Mouse (Mus musculus) heart, postnatal 0 days (tissue): Measurements from ENCODE around the gene Hspb11. TPM values are rescaled to one million over a fixed set of nuclear protein-coding genes. Genes with fewer than 3 reads are reported as not detected.

Source experiments
- ATAC-seq: fragments of 200-750 bp; cut with Nextera tagmentation; 2 replicates; pipeline ENCODE4 v1.8.0; 2017; ENCODE audit warnings: low read depth, moderate number of reproducible peaks, moderate library complexity; ENCODE audit not compliant: insufficient read depth
- DNase-seq: peaks from one replicate; pipeline ENCODE4 v3.0.0-alpha.2; 2016; ENCODE audit warnings: low spot score
- H3K27ac ChIP-seq: fragments of 300-500 bp; sonication (generic); 2 replicates; pipeline ENCODE4 v1.5.1; 2014; ENCODE audit warnings: low read depth, mild to moderate bottlenecking
- H3K27me3 ChIP-seq: fragments of 300-500 bp; sonication (generic); 2 replicates; pipeline ENCODE4 v1.6.1; 2014; ENCODE audit warnings: low read length, mixed read lengths; ENCODE audit not compliant: control insufficient read depth, insufficient read depth
- H3K36me3 ChIP-seq: fragments of 300-500 bp; sonication (generic); replicated peaks from 2 replicates; pipeline ENCODE4 v1.6.1; 2014; ENCODE audit warnings: low read length, mixed read lengths; ENCODE audit not compliant: control insufficient read depth, insufficient read depth
- H3K4me1 ChIP-seq: fragments of 300-500 bp; sonication (generic); 2 replicates; pipeline ENCODE4 v1.6.1; 2014; ENCODE audit warnings: antibody characterized with exemption; ENCODE audit not compliant: control insufficient read depth, insufficient read depth
- H3K4me2 ChIP-seq: fragments of 300-500 bp; sonication (generic); 2 replicates; pipeline ENCODE4 v1.6.1; 2014; ENCODE audit warnings: low read depth, mild to moderate bottlenecking, low read length, moderate library complexity
- H3K4me3 ChIP-seq: fragments of 300-500 bp; sonication (generic); 2 replicates; pipeline ENCODE4 v1.5.1; 2014; ENCODE audit warnings: low read depth, low read length
- H3K9ac ChIP-seq: fragments of 300-500 bp; sonication (generic); replicated peaks from 2 replicates; pipeline ENCODE4 v1.6.1; 2014; ENCODE audit warnings: low read depth, low read length, mixed read lengths
- H3K9me3 ChIP-seq: fragments of 300-500 bp; sonication (generic); replicated peaks from 2 replicates; pipeline ENCODE4 v1.6.1; 2016; ENCODE audit warnings: low read length; ENCODE audit not compliant: control insufficient read depth
- CTCF ChIP-seq: IDR thresholded peaks from 2 replicates; pipeline ENCODE4 v1.5.1; 2016; ENCODE audit warnings: antibody characterized with exemption, control low read depth, low read depth
- EP300 ChIP-seq: IDR thresholded peaks from 2 replicates; pipeline ENCODE4 v1.6.1; 2016; ENCODE audit warnings: antibody characterized with exemption, low read depth
- WGBS: fragments of 180-500 bp; shearing (Covaris S2); extraction: QIAGEN DNeasy Blood & Tissue Kit; methylation state at CpG from one replicate; pipeline ENCODE4 v1.1.7; 2014; 5-methylcytosine and 5-hydroxymethylcytosine counted together
- polyA plus RNA-seq: library from polyadenylated mRNA; unstranded; fragments of >200 nt; fragmentation: Nextera tagmentation; extraction: Ambion mirVana; gene quantifications from 2 replicates; pipeline ENCODE4 v1.2.1, GENCODE M21; 2015
- total RNA-seq: library from RNA; depleted of rRNA; stranded (reverse); fragments of >200 nt; gene quantifications from 2 replicates; pipeline ENCODE4 v1.2.3, GENCODE M21; 2014; ENCODE audit warnings: low replicate concordance; rRNA removed

Hspb11 gene
- total and polyA plus RNA-seq, 2 experiments from 2014 or later: 35.0 to 37.5 TPM

DNA sequence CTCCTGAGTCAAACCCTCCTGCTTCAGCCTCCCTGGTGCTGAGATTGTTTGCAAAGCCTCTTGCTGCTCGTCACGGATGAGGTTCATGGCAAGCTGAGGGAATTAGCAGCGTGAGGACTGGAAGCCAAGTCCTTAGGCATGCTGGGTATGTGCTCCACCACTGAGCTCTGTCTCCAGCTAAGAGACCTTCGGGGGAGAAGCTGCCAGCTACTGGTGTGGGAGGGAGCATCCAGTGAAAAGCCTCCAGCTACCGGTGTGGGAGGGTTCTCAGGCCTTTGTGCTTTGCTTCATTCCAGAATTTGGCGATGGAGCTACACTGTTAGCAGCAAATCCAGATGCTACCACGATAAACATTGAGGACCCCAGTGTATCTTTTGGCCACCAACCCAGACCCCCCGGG lies 65.3 kb downstream of the Hspb11 start:
- H3K4me2 ChIP-seq: no peak overlapping the region
- H3K27ac ChIP-seq: no peak overlapping the region
- no peak for DNase-seq
- TF ChIP-seq CTCF (no peak), EP300 (no peak)
- peaks cover 6% of the 10 kb centered on the region; the same call in 1 of the 2 replicates for H3K4me1 ChIP-seq
- H3K27me3 ChIP-seq: no peaks in the 10 kb centered on the region
- peaks cover 41% of the 10 kb centered on the region for H3K36me3 ChIP-seq
- H3K4me3 ChIP-seq: no peak overlapping the region
- 69% methylated on average over 8 of the region's 8 CpGs for WGBS
- ATAC-seq: no peak
- no peak overlapping the region for H3K9ac ChIP-seq
- no peaks in the 10 kb centered on the region for H3K9me3 ChIP-seq

DNA sequence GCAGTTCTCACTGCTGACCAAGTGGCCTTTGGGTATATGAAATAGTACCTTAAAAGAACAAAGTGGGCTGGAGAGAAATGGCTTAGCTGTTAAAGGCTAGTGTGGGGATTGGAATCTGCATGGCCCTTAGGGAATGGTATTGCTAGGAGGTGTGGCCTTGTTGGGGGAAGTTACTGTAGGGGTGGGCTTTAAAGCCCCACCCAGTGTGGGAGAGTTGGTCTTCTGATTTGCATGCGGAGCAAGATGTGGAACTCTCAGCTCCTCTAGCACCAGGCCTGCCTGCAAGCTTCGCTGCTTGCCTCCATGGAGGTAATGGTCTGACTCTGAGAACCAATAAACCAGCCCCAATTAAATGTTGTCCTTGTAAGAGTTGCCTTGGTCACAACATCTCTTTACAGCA lies 67.6 kb downstream of the Hspb11 start:
- Histone ChIP-seq H3K27ac (no peak overlapping the region), H3K27me3 (no peaks in the 10 kb centered on the region), H3K4me3 (no peak overlapping the region), H3K9me3 (no peaks in the 10 kb centered on the region), H3K9ac (no peak overlapping the region), H3K4me1 (no peaks in the 10 kb centered on the region), H3K36me3 (peaks cover 41% of the 10 kb centered on the region), H3K4me2 (no peak overlapping the region)
- 87% methylated on average over 2 of the region's 2 CpGs for WGBS
- no peak for TF ChIP-seq EP300
- TF ChIP-seq CTCF: no peak
- ATAC-seq (no peak), DNase-seq (no peak)

DNA sequence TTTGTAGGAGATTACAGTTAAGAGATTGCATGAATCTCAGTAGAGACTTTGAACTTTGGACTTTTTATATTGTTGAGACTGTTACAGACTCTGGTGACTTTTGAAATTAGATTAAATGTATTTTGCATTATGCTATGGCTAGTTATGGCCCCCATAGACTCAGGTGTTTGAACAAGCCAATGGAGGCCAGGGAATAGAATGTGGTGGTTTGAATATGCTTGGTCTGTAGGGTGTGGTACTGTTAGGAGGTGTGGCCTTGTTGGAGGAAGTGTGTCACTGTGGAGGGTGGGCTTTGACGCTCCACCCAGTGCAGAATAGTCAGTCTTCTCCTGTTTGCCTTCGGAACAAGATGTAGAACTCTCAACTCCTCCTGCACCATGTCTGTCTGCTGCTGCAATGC lies 69.7 kb downstream of the Hspb11 start:
- peaks cover 40% of the 10 kb centered on the region for H3K36me3 ChIP-seq
- no peak overlapping the region for H3K27ac ChIP-seq
- H3K9me3 ChIP-seq: no peaks in the 10 kb centered on the region
- WGBS: 93% methylated on average over 2 of the region's 2 CpGs
- H3K4me2 ChIP-seq: no peak overlapping the region
- H3K9ac ChIP-seq: no peak overlapping the region
- TF ChIP-seq CTCF (no peak), EP300 (no peak)
- no peak overlapping the region for H3K4me3 ChIP-seq
- ATAC-seq (no peak), DNase-seq (no peak)
- H3K4me1 ChIP-seq: no peaks in the 10 kb centered on the region
- no peaks in the 10 kb centered on the region for H3K27me3 ChIP-seq

DNA sequence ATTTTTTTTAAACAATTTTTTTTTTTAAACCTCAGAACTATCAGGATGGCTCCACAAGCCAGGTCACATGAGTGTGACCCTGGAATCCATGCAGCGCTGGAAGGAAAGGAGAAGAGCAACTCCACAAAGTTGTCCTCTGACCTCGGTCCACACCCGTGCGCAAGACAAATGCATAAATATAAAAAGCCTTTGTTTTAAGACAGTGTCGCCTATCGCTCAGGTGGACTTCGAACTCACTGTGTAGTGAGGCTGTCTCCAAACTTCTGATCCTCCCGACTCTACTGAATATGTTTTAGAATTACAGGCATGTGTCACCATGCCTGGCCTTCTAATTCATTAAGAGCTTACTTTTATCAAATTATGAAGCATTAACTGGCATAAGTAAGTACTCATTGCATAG lies 75.1 kb downstream of the Hspb11 start:
- 94% methylated on average over 8 of the region's 8 CpGs for WGBS

More for the DNA sequence above, 75.1 kb downstream of the Hspb11 start:
- Histone ChIP-seq H3K4me1 (no peaks in the 10 kb centered on the region), H3K27me3 (no peaks in the 10 kb centered on the region), H3K27ac (no peak overlapping the region), H3K9me3 (no peaks in the 10 kb centered on the region), H3K4me2 (no peak overlapping the region), H3K36me3 (0 out of 2 replicates have a peak, but pooled peaks cover 5% of the 10 kb centered on the region), H3K9ac (no peak overlapping the region), H3K4me3 (no peak overlapping the region)
- DNase-seq (no peak), ATAC-seq (no peak)
- no peak for TF ChIP-seq CTCF
- no peak for TF ChIP-seq EP300

Other genes starting within 250 kb of the Hspb11 start
- 59.9 and 66.0 TPM in 2 replicates for gene Mrpl37, start 186.7 kb upstream of the Hspb11 start, total RNA-seq
- 87.3 and 89.5 TPM in 2 replicates for gene Mrpl37, start 186.7 kb upstream of the Hspb11 start, polyA plus RNA-seq
- 2.4 and 33.0 TPM in 2 replicates for gene Cyb5rl, start 186.6 kb upstream of the Hspb11 start, total RNA-seq
- gene Cyb5rl, start 186.6 kb upstream of the Hspb11 start, polyA plus RNA-seq: 5.0 and 5.8 TPM in 2 replicates
- gene Cdcp2, start 156.7 kb upstream of the Hspb11 start, total RNA-seq: not detected in 2 replicates
- not detected in 2 replicates for gene Cdcp2, start 156.7 kb upstream of the Hspb11 start, polyA plus RNA-seq
- gene Tmem59, start 75.2 kb upstream of the Hspb11 start, total RNA-seq: 120 and 156 TPM in 2 replicates
- 323 and 340 TPM in 2 replicates for gene Tmem59, start 75.2 kb upstream of the Hspb11 start, polyA plus RNA-seq
- 1.6 and 8.3 TPM in 2 replicates for gene Tceanc2, start 74.5 kb upstream of the Hspb11 start, total RNA-seq
- gene Tceanc2, start 74.5 kb upstream of the Hspb11 start, polyA plus RNA-seq: 13.0 and 26.4 TPM in 2 replicates
- gene Ldlrad1, start 44.4 kb upstream of the Hspb11 start, total RNA-seq: not detected in 2 replicates
- 0.11 TPM in 1 of 2 replicates, not detected in the other for gene Ldlrad1, start 44.4 kb upstream of the Hspb11 start, polyA plus RNA-seq
- gene Lrrc42, start 61 bp upstream of the Hspb11 start, total RNA-seq: 0.53 and 4.4 TPM in 2 replicates
- gene Lrrc42, start 61 bp upstream of the Hspb11 start, polyA plus RNA-seq: 22.6 and 23.6 TPM in 2 replicates
- gene Dio1, start 53.6 kb downstream of the Hspb11 start, total RNA-seq: 3.0 TPM in 1 of 2 replicates, not detected in the other
- gene Dio1, start 53.6 kb downstream of the Hspb11 start, polyA plus RNA-seq: not detected in 2 replicates
- 40.1 and 51.3 TPM in 2 replicates for gene Yipf1, start 60.8 kb downstream of the Hspb11 start, total RNA-seq
- 46.7 and 49.5 TPM in 2 replicates for gene Yipf1, start 60.8 kb downstream of the Hspb11 start, polyA plus RNA-seq
- 27.9 and 35.4 TPM in 2 replicates for gene Ndc1, start 114.2 kb downstream of the Hspb11 start, total RNA-seq
- gene Ndc1, start 114.2 kb downstream of the Hspb11 start, polyA plus RNA-seq: 8.3 and 8.8 TPM in 2 replicates
- gene Glis1, start 181.0 kb downstream of the Hspb11 start, total RNA-seq: not detected in 2 replicates
- gene Glis1, start 181.0 kb downstream of the Hspb11 start, polyA plus RNA-seq: 0.11 TPM in 1 of 2 replicates, not detected in the other